In the genomic region with DNA sequence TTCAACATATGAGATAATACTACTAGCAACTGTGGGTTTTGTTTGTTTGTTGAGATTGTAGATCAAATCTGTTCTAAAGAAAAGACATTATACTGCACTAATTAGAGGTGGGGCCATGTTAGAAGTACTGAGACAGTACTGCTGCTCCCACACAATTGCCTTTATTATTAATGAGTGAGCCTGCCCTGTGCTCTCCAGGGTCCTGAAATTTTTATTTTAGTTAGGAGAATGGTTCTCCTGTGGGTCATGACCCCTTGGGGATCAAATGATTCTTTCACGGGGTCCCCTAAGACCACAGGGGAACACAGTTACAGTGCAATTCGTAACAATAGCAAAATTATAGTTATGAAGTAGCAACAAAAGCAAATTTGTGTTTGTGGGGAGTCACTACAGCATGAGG, we compare ENCODE assay signal across 24 mouse cellular contexts.
DNase-seq lines count a peak whose midpoint lies in the region; ATAC-seq and TF ChIP-seq lines count a peak whose summit lies in the region.
"Had no signal": no experiment of that assay in that cellular context is flagged by ENCODE, and none has a peak within 500 bp of the region (broad histone marks: within the 10 kb centered on the region; RNA-seq: fewer than 3 reads in every experiment).

No protein-coding gene starts in this region.

- no peak overlapping the region for H3K9ac ChIP-seq in hindbrain, embryonic 11.5 days (ENCODE audit: low read depth, low read length)
- H3K9ac ChIP-seq in hindbrain, embryonic 13.5 days = no peak overlapping the region
- H3K9ac ChIP-seq in midbrain, embryonic 11.5 days (ENCODE audit: low read length) = no peak overlapping the region
- H3K9ac ChIP-seq in midbrain, postnatal 0 days (replicated peaks; ENCODE audit: low read length, poor library complexity, severe bottlenecking) = no peak overlapping the region
- H3K9ac ChIP-seq: embryonic facial prominence, embryonic 12.5 days; forebrain, embryonic 12.5 days; forebrain, postnatal 0 days; hindbrain, embryonic 14.5 days had no signal

- no peaks in the 10 kb centered on the region for H3K36me3 ChIP-seq in hindbrain, embryonic 11.5 days (ENCODE audit: control insufficient read depth, insufficient read depth, low read length)
- no peaks in the 10 kb centered on the region for H3K36me3 ChIP-seq in hindbrain, embryonic 13.5 days
- no peaks in the 10 kb centered on the region for H3K36me3 ChIP-seq in midbrain, embryonic 11.5 days (ENCODE audit: control insufficient read depth, insufficient read depth, low read length)
- H3K36me3 ChIP-seq in midbrain, postnatal 0 days (ENCODE audit: insufficient read depth, low read length) = no peaks in the 10 kb centered on the region
- H3K36me3 ChIP-seq: embryonic facial prominence, embryonic 12.5 days; forebrain, embryonic 12.5 days; G1E; heart, embryonic 10.5 days had no signal

- ATAC-seq in hindbrain, embryonic 11.5 days (ENCODE audit: low FRiP score) = no peak
- ATAC-seq in hindbrain, embryonic 13.5 days (ENCODE audit: low FRiP score) = no peak
- ATAC-seq in midbrain, embryonic 11.5 days (ENCODE audit: low FRiP score) = no peak
- ATAC-seq in midbrain, postnatal 0 days (ENCODE audit: low FRiP score) = no peak
- ATAC-seq: activated CD4-positive, CD25-positive, alpha-beta regulatory T cell, adult 4 months; CD4-positive, CD25-positive, alpha-beta regulatory T cell, adult 4 months; forebrain, postnatal 0 days; intestine, embryonic 16.5 days had no signal

- TF ChIP-seq CTCF in midbrain, postnatal 0 days (IDR thresholded peaks at IDR 0.05) = no peak

- H3K4me2 ChIP-seq in hindbrain, embryonic 11.5 days (replicated peaks; ENCODE audit: low read depth, low read length) = no peak overlapping the region
- H3K4me2 ChIP-seq in hindbrain, embryonic 13.5 days = no peak overlapping the region
- no peak overlapping the region for H3K4me2 ChIP-seq in midbrain, embryonic 11.5 days
- H3K4me2 ChIP-seq in midbrain, postnatal 0 days (ENCODE audit: low read depth, low read length, poor library complexity, severe bottlenecking) = no peak overlapping the region
- H3K4me2 ChIP-seq: embryonic facial prominence, embryonic 12.5 days; forebrain, embryonic 12.5 days; hindbrain, embryonic 14.5 days had no signal

- no peaks in the 10 kb centered on the region for H3K9me3 ChIP-seq in hindbrain, embryonic 11.5 days (ENCODE audit: control insufficient read depth, low read length)
- H3K9me3 ChIP-seq in hindbrain, embryonic 13.5 days = no peaks in the 10 kb centered on the region
- no peaks in the 10 kb centered on the region for H3K9me3 ChIP-seq in midbrain, embryonic 11.5 days (ENCODE audit: control insufficient read depth, low read length)
- no peaks in the 10 kb centered on the region for H3K9me3 ChIP-seq in midbrain, postnatal 0 days (ENCODE audit: low read length)
- H3K9me3 ChIP-seq: embryonic facial prominence, embryonic 12.5 days; forebrain, embryonic 12.5 days; heart, embryonic 10.5 days had no signal

- 41% methylated on average over 2 of the region's 2 CpGs for WGBS in hindbrain, embryonic 11.5 days
- 51% methylated on average over 2 of the region's 2 CpGs for WGBS in hindbrain, embryonic 13.5 days
- 57% methylated on average over 2 of the region's 2 CpGs for WGBS in midbrain, embryonic 11.5 days
- WGBS in midbrain, postnatal 0 days = 43% methylated on average over 2 of the region's 2 CpGs

- DNase-seq in embryo, embryonic 10.5 days (ENCODE audit: low spot score) = peak; percentile 44
- DNase-seq in embryo, embryonic 9.5 days (ENCODE audit: extremely low spot score) = no peak
- peak; percentile 13 for DNase-seq in hindbrain, embryonic 11.5 days (ENCODE audit: low spot score)
- DNase-seq in midbrain, embryonic 11.5 days (ENCODE audit: low spot score, missing footprints) = peak; percentile 33
- DNase-seq in midbrain, postnatal 0 days (ENCODE audit: low spot score) = no peak
- peak; percentile 14 for DNase-seq in hindlimb bud, embryonic 11.5 days (ENCODE audit: extremely low spot score, low read depth, low spot score)
- no peak for DNase-seq in cerebellum, postnatal 25 days
- DNase-seq: adrenal gland, postnatal 14 days; B cell, adult 2 months; cerebellum, adult 11-12 months; cerebellum, adult 9-11 months; forebrain, postnatal 0 days; gastrocnemius, adult 2 months; gastrocnemius, postnatal 25 days; heart, postnatal 4 days had no signal

- no peak overlapping the region for H3K27ac ChIP-seq in hindbrain, embryonic 11.5 days (ENCODE audit: low read depth, low read length)
- H3K27ac ChIP-seq in hindbrain, embryonic 13.5 days = no peak overlapping the region
- no peak overlapping the region for H3K27ac ChIP-seq in midbrain, embryonic 11.5 days (ENCODE audit: low read depth, low read length)
- H3K27ac ChIP-seq in midbrain, postnatal 0 days (ENCODE audit: low read depth, low read length) = no peak overlapping the region
- H3K27ac ChIP-seq: embryonic facial prominence, embryonic 12.5 days; forebrain, embryonic 12.5 days; gastrocnemius, adult 2 months; heart, embryonic 10.5 days; hindbrain, embryonic 14.5 days had no signal

- no peak overlapping the region for H3K4me3 ChIP-seq in hindbrain, embryonic 11.5 days (ENCODE audit: low read depth, low read length)
- no peak overlapping the region for H3K4me3 ChIP-seq in hindbrain, embryonic 13.5 days
- H3K4me3 ChIP-seq in midbrain, embryonic 11.5 days (ENCODE audit: low read depth, low read length) = no peak overlapping the region
- H3K4me3 ChIP-seq in midbrain, postnatal 0 days (ENCODE audit: low read depth, low read length) = no peak overlapping the region
- H3K4me3 ChIP-seq: embryonic facial prominence, embryonic 12.5 days; forebrain, embryonic 12.5 days; gastrocnemius, adult 2 months; heart, embryonic 10.5 days had no signal

- H3K27me3 ChIP-seq in hindbrain, embryonic 11.5 days (ENCODE audit: control insufficient read depth, insufficient read depth, low read length) = no peaks in the 10 kb centered on the region
- H3K27me3 ChIP-seq in hindbrain, embryonic 13.5 days = no peaks in the 10 kb centered on the region
- no peaks in the 10 kb centered on the region for H3K27me3 ChIP-seq in midbrain, embryonic 11.5 days (ENCODE audit: control insufficient read depth, insufficient read depth, low read length)
- H3K27me3 ChIP-seq in midbrain, postnatal 0 days (ENCODE audit: insufficient read depth, low read length) = no peaks in the 10 kb centered on the region
- H3K27me3 ChIP-seq: embryonic facial prominence, embryonic 12.5 days; forebrain, embryonic 12.5 days had no signal

- no peaks in the 10 kb centered on the region for H3K4me1 ChIP-seq in hindbrain, embryonic 11.5 days (replicated peaks; ENCODE audit: control insufficient read depth, insufficient read depth, low read length)
- H3K4me1 ChIP-seq in hindbrain, embryonic 13.5 days (replicated peaks) = peaks cover 12% of the 10 kb centered on the region; the same call in 1 of the 2 replicates
- no peaks in the 10 kb centered on the region for H3K4me1 ChIP-seq in midbrain, embryonic 11.5 days (ENCODE audit: control insufficient read depth, insufficient read depth, low read length)
- no peaks in the 10 kb centered on the region for H3K4me1 ChIP-seq in midbrain, postnatal 0 days (ENCODE audit: insufficient read depth, low read length)
- H3K4me1 ChIP-seq: embryonic facial prominence, embryonic 12.5 days; heart, embryonic 10.5 days had no signal

Comparison
In these comparisons a context has a peak if more than half of its experiments do, and no peak if none do; other contexts are left out.
1. DNase-seq: peak in embryo, embryonic 10.5 days (single experiment), hindbrain, embryonic 11.5 days (single experiment), midbrain, embryonic 11.5 days (single experiment) and hindlimb bud, embryonic 11.5 days (single experiment); none in embryo, embryonic 9.5 days (single experiment), midbrain, postnatal 0 days (single experiment) and cerebellum, postnatal 25 days (0 of 2).